In genomic region chr7:24600941-24601597, GRCm38 (mm10) we compare ENCODE assay signal across 7 mouse cellular contexts. TPM values are rescaled to one million over a fixed set of nuclear protein-coding genes. Genes with fewer than 3 reads are reported as not detected.
DNase-seq lines count a peak whose midpoint lies in the region; ATAC-seq lines count a peak whose summit lies in the region.

No protein-coding gene starts in this region.

- H3K4me3 ChIP-seq in embryonic facial prominence, embryonic 11.5 days (ENCODE audit: low read depth, low read length) = no peak overlapping the region
- no peak overlapping the region for H3K4me3 ChIP-seq in limb, embryonic 11.5 days (ENCODE audit: low read depth, low read length)
- peak overlapping the region; percentile 19; the same call in 1 of the 2 replicates for H3K4me3 ChIP-seq in midbrain, embryonic 14.5 days (replicated peaks; ENCODE audit: low read depth, low read length)

- H3K27ac ChIP-seq in embryonic facial prominence, embryonic 11.5 days (replicated peaks; ENCODE audit: low read depth, low read length) = no peak overlapping the region
- H3K27ac ChIP-seq in limb, embryonic 11.5 days (replicated peaks; ENCODE audit: low read depth, low read length) = no peak overlapping the region
- 0 out of 2 replicates have a peak overlapping the region, but pooled peaks have one; percentile 49 for H3K27ac ChIP-seq in midbrain, embryonic 14.5 days (replicated peaks; ENCODE audit: low read depth, low read length)

- no peak overlapping the region for H3K9ac ChIP-seq in embryonic facial prominence, embryonic 11.5 days (replicated peaks; ENCODE audit: low read length)
- H3K9ac ChIP-seq in limb, embryonic 11.5 days (ENCODE audit: low read length) = no peak overlapping the region
- H3K9ac ChIP-seq in midbrain, embryonic 14.5 days (replicated peaks; ENCODE audit: low read length) = peak overlapping the region; percentile 42

- WGBS in embryonic facial prominence, embryonic 11.5 days = 4% methylated on average over 13 of the region's 13 CpGs
- WGBS in limb, embryonic 11.5 days = 9% methylated on average over 13 of the region's 13 CpGs
- WGBS in midbrain, embryonic 14.5 days = 5% methylated on average over 13 of the region's 13 CpGs

- no peaks in the 10 kb centered on the region for H3K27me3 ChIP-seq in embryonic facial prominence, embryonic 11.5 days (ENCODE audit: control insufficient read depth, insufficient read depth, low read length)
- no peaks in the 10 kb centered on the region for H3K27me3 ChIP-seq in limb, embryonic 11.5 days (ENCODE audit: control insufficient read depth, insufficient read depth, low read length)
- no peaks in the 10 kb centered on the region for H3K27me3 ChIP-seq in midbrain, embryonic 14.5 days (ENCODE audit: control insufficient read depth, insufficient read depth, low read length)

- no peaks in the 10 kb centered on the region for H3K36me3 ChIP-seq in embryonic facial prominence, embryonic 11.5 days (replicated peaks; ENCODE audit: control insufficient read depth, insufficient read depth, low read depth, low read length)
- no peaks in the 10 kb centered on the region for H3K36me3 ChIP-seq in limb, embryonic 11.5 days (ENCODE audit: control insufficient read depth, insufficient read depth, low read length)
- no peaks in the 10 kb centered on the region for H3K36me3 ChIP-seq in midbrain, embryonic 14.5 days (ENCODE audit: control insufficient read depth, insufficient read depth, low read length)

- H3K9me3 ChIP-seq in embryonic facial prominence, embryonic 11.5 days (replicated peaks; ENCODE audit: control insufficient read depth, low read length) = no peaks in the 10 kb centered on the region
- H3K9me3 ChIP-seq in limb, embryonic 11.5 days (ENCODE audit: control insufficient read depth, low read length) = no peaks in the 10 kb centered on the region
- no peaks in the 10 kb centered on the region for H3K9me3 ChIP-seq in midbrain, embryonic 14.5 days (ENCODE audit: control insufficient read depth, low read length)

- peak; percentile 79; the same call in 1 of the 2 replicates for ATAC-seq in embryonic facial prominence, embryonic 11.5 days (replicated peaks; ENCODE audit: insufficient number of reproducible peaks, low FRiP score, low TSS enrichment, low read depth)
- peak; percentile 76; the same call in 1 of the 2 replicates for ATAC-seq in limb, embryonic 11.5 days (ENCODE audit: insufficient number of reproducible peaks, low FRiP score, low TSS enrichment, low read depth)
- ATAC-seq in midbrain, embryonic 14.5 days (ENCODE audit: low FRiP score, low TSS enrichment) = peak; percentile 89; the same call in 1 of the 2 replicates

- DNase-seq in adrenal gland, postnatal 14 days = peak; percentile 98
- peak; percentile 98 for DNase-seq in embryonic facial prominence, embryonic 11.5 days (ENCODE audit: low spot score)
- DNase-seq in heart, adult 18-20 months = peak; percentile 95 to 98
- peak; percentile 93 for DNase-seq in kidney, adult 18-20 months
- DNase-seq in limb, embryonic 11.5 days (ENCODE audit: low spot score) = peak; percentile 98
- peak; percentile 99 for DNase-seq in midbrain, embryonic 14.5 days
- DNase-seq in spleen, adult 12 weeks (ENCODE audit: low spot score) = peak; percentile 81

- H3K4me2 ChIP-seq in embryonic facial prominence, embryonic 11.5 days (ENCODE audit: low read depth, low read length) = no peak overlapping the region
- no peak overlapping the region for H3K4me2 ChIP-seq in limb, embryonic 11.5 days (ENCODE audit: low read depth, severe bottlenecking)
- peak overlapping the region; percentile 49 for H3K4me2 ChIP-seq in midbrain, embryonic 14.5 days (ENCODE audit: low read length)

- H3K4me1 ChIP-seq in embryonic facial prominence, embryonic 11.5 days (ENCODE audit: control insufficient read depth, insufficient read depth, low read length) = no peaks in the 10 kb centered on the region
- H3K4me1 ChIP-seq in limb, embryonic 11.5 days (ENCODE audit: control insufficient read depth, insufficient read depth, low read length) = no peaks in the 10 kb centered on the region
- H3K4me1 ChIP-seq in midbrain, embryonic 14.5 days (ENCODE audit: control insufficient read depth, insufficient read depth, low read length) = 0 out of 2 replicates have a peak, but pooled peaks cover 8% of the 10 kb centered on the region

RNA-seq across cellular contexts. Expression of gene Phldb3, which starts 9.5 kb away (rescaled TPM):
- 3.2 and 4.3 TPM in 2 replicates for total RNA-seq in adrenal gland, postnatal 14 days (2021)
- 0.10 and 0.13 TPM in 2 replicates for polyA plus RNA-seq in embryonic facial prominence, embryonic 11.5 days (2014; fragmentation: Nextera tagmentation; extraction: Ambion mirVana)
- under 1 TPM; 0.10 to 0.31 TPM for total RNA-seq in heart, adult 18-20 months (2021)
- polyA plus RNA-seq in limb, embryonic 11.5 days (2014; fragmentation: Nextera tagmentation; extraction: Ambion mirVana) = 0.16 and 0.21 TPM in 2 replicates
- not detected in 2 replicates for polyA plus RNA-seq in midbrain, embryonic 14.5 days (2014; fragmentation: Nextera tagmentation; extraction: Ambion mirVana)

RNA-seq across cellular contexts. Expression of gene Zfp575, which starts 13.6 kb away (rescaled TPM):
- 0.48 and 0.94 TPM in 2 replicates for total RNA-seq in adrenal gland, postnatal 14 days (2021)
- polyA plus RNA-seq in embryonic facial prominence, embryonic 11.5 days (2014; fragmentation: Nextera tagmentation; extraction: Ambion mirVana) = 0.91 and 1.4 TPM in 2 replicates
- total RNA-seq in heart, adult 18-20 months (2021) = under 1 TPM in 1 of 2 experiments, not detected in 1; 0.13 TPM
- polyA plus RNA-seq in limb, embryonic 11.5 days (2014; fragmentation: Nextera tagmentation; extraction: Ambion mirVana) = 2.1 and 2.3 TPM in 2 replicates
- 9.2 and 12.1 TPM in 2 replicates for polyA plus RNA-seq in midbrain, embryonic 14.5 days (2014; fragmentation: Nextera tagmentation; extraction: Ambion mirVana)

RNA-seq across cellular contexts. Expression of gene Ethe1, which starts 13.7 kb away (rescaled TPM):
- total RNA-seq in adrenal gland, postnatal 14 days (2021) = 21.3 and 24.9 TPM in 2 replicates
- 24.4 and 27.2 TPM in 2 replicates for polyA plus RNA-seq in embryonic facial prominence, embryonic 11.5 days (2014; fragmentation: Nextera tagmentation; extraction: Ambion mirVana)
- total RNA-seq in heart, adult 18-20 months (2021) = 10 to 100 TPM; 61.2 to 71.1 TPM
- polyA plus RNA-seq in limb, embryonic 11.5 days (2014; fragmentation: Nextera tagmentation; extraction: Ambion mirVana) = 30.8 and 32.2 TPM in 2 replicates
- polyA plus RNA-seq in midbrain, embryonic 14.5 days (2014; fragmentation: Nextera tagmentation; extraction: Ambion mirVana) = 18.5 and 24.2 TPM in 2 replicates

RNA-seq across cellular contexts. Expression of gene Lypd3, which starts 35.3 kb away (rescaled TPM):
- total RNA-seq in adrenal gland, postnatal 14 days (2021) = 0.38 and 0.59 TPM in 2 replicates
- polyA plus RNA-seq in embryonic facial prominence, embryonic 11.5 days (2014; fragmentation: Nextera tagmentation; extraction: Ambion mirVana) = 2.0 and 2.1 TPM in 2 replicates
- not detected for total RNA-seq in heart, adult 18-20 months (2021)
- 1.7 and 2.8 TPM in 2 replicates for polyA plus RNA-seq in limb, embryonic 11.5 days (2014; fragmentation: Nextera tagmentation; extraction: Ambion mirVana)
- 0.13 and 0.26 TPM in 2 replicates for polyA plus RNA-seq in midbrain, embryonic 14.5 days (2014; fragmentation: Nextera tagmentation; extraction: Ambion mirVana)

RNA-seq across cellular contexts. Expression of gene Xrcc1, which starts 55.0 kb away (rescaled TPM):
- total RNA-seq in adrenal gland, postnatal 14 days (2021) = 38.5 and 47.0 TPM in 2 replicates
- polyA plus RNA-seq in embryonic facial prominence, embryonic 11.5 days (2014; fragmentation: Nextera tagmentation; extraction: Ambion mirVana) = 99.0 and 111 TPM in 2 replicates
- total RNA-seq in heart, adult 18-20 months (2021) = 10 to 100 TPM; 21.7 to 23.9 TPM
- polyA plus RNA-seq in limb, embryonic 11.5 days (2014; fragmentation: Nextera tagmentation; extraction: Ambion mirVana) = 141 and 148 TPM in 2 replicates
- polyA plus RNA-seq in midbrain, embryonic 14.5 days (2014; fragmentation: Nextera tagmentation; extraction: Ambion mirVana) = 55.0 and 55.8 TPM in 2 replicates
